Mouse (Mus musculus) liver, embryonic 11.5 days (tissue): ENCODE data around the gene Platr17. TPM values are rescaled to one million over a fixed set of nuclear protein-coding genes. Genes with fewer than 3 reads are reported as not detected.
A peak's percentile ranks its signal among the peaks of the same experiment; 100 is the strongest.

Source experiments
- ATAC-seq: fragments of 200-750 bp; cut with Nextera tagmentation; replicated peaks from 2 replicates; pipeline ENCODE4 v1.8.0; 2017; ENCODE audit warnings: moderate number of reproducible peaks, mild to moderate bottlenecking, moderate TSS enrichment, moderate library complexity; ENCODE audit not compliant: low FRiP score
- DNase-seq: peaks from one replicate; pipeline ENCODE4 v3.0.0-alpha.2; 2017; ENCODE audit warnings: low spot score
- H3K27ac ChIP-seq: fragments of 300-500 bp; sonication (generic); 2 replicates; pipeline ENCODE4 v1.5.1; 2014; ENCODE audit warnings: mild to moderate bottlenecking, low read depth, low read length, control low read depth
- H3K27me3 ChIP-seq: fragments of 300-500 bp; sonication (generic); replicated peaks from 2 replicates; pipeline ENCODE4 v1.6.1; 2014; ENCODE audit warnings: low read length, mixed read lengths; ENCODE audit not compliant: control insufficient read depth, insufficient read depth
- H3K36me3 ChIP-seq: fragments of 300-500 bp; sonication (generic); 2 replicates; pipeline ENCODE4 v1.6.1; 2014; ENCODE audit warnings: mild to moderate bottlenecking, low read length, moderate library complexity, mixed read lengths; ENCODE audit not compliant: control insufficient read depth, insufficient read depth
- H3K4me1 ChIP-seq: fragments of 300-500 bp; sonication (generic); replicated peaks from 2 replicates; pipeline ENCODE4 v1.6.1; 2014; ENCODE audit warnings: low read length, mixed read lengths; ENCODE audit not compliant: control insufficient read depth, insufficient read depth
- H3K4me2 ChIP-seq: fragments of 300-500 bp; sonication (generic); 2 replicates; pipeline ENCODE4 v1.6.1; 2014; ENCODE audit warnings: mild to moderate bottlenecking, control low read depth, moderate library complexity
- H3K4me3 ChIP-seq: fragments of 300-500 bp; sonication (generic); 2 replicates; pipeline ENCODE4 v1.5.1; 2014; ENCODE audit warnings: low read depth, low read length, control low read depth
- H3K9ac ChIP-seq: fragments of 300-500 bp; sonication (generic); 2 replicates; pipeline ENCODE4 v1.6.1; 2014; ENCODE audit warnings: low read depth, low read length, control low read depth
- H3K9me3 ChIP-seq: fragments of 300-500 bp; sonication (generic); 2 replicates; pipeline ENCODE4 v1.6.1; 2016; ENCODE audit warnings: low read length, inconsistent platforms, mixed read lengths; ENCODE audit not compliant: control insufficient read depth
- WGBS: fragments of 180-500 bp; shearing (Covaris S2); extraction: QIAGEN DNeasy Blood & Tissue Kit; methylation state at CpG from one replicate; pipeline ENCODE4 v1.1.7; 2014; 5-methylcytosine and 5-hydroxymethylcytosine counted together
- polyA plus RNA-seq: library from polyadenylated mRNA; unstranded; fragments of >200 nt; fragmentation: Nextera tagmentation; extraction: Ambion mirVana; gene quantifications from 2 replicates; pipeline ENCODE4 v1.2.1, GENCODE M21; 2014

Gene Platr17
- polyA plus RNA-seq, 1 experiment from 2014 or later = 2.2 TPM

GRCm38 (mm10) chr17:33920282-33921097 lies 15.6 kb downstream of the Platr17 start:
- WGBS = under 1% methylated on average over 36 of the region's 36 CpGs
- DNase-seq = peak; percentile 79
- H3K36me3 ChIP-seq = peaks cover 17% of the 10 kb centered on the region
- peak; percentile 22; the same call in 1 of the 2 replicates for ATAC-seq
- H3K27me3 ChIP-seq = no peaks in the 10 kb centered on the region
- peak overlapping the region; percentile 83 for H3K4me3 ChIP-seq
- 0 out of 2 replicates have a peak, but pooled peaks cover 2% of the 10 kb centered on the region for H3K9me3 ChIP-seq
- H3K27ac ChIP-seq = peak overlapping the region; percentile 91; the same call in 1 of the 2 replicates
- peaks cover 31% of the 10 kb centered on the region for H3K4me1 ChIP-seq
- H3K4me2 ChIP-seq = peak overlapping the region; percentile 100
- peak overlapping the region; percentile 86 for H3K9ac ChIP-seq

DNA sequence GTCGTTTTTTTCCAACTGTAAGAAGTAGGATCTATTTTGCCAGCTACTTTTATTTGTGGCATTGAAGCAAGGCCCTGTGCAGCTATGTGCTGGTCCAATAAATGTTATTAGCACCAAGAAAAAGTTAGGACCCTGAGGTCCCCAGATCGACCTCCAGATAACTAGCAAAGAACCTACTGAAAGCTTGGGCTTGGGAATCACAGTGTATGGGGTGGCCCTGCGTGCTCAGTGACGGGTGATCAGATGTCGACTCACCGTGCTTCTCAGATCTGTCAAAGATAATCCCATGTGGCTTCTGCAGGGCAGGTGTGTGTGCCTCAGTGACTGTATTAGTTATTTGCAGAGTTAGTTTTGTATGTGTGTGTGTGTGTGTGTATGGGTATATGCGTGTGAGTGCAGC lies 16.4 kb downstream of the Platr17 start:
- Histone ChIP-seq H3K4me2 (peak overlapping the region; percentile 100), H3K27me3 (no peaks in the 10 kb centered on the region), H3K36me3 (peaks cover 20% of the 10 kb centered on the region), H3K4me1 (peaks cover 31% of the 10 kb centered on the region), H3K9me3 (0 out of 2 replicates have a peak, but pooled peaks cover 2% of the 10 kb centered on the region), H3K4me3 (peak overlapping the region; percentile 83; the same call in 1 of the 2 replicates), H3K27ac (no peak overlapping the region), H3K9ac (no peak overlapping the region)
- WGBS = 82% methylated on average over 7 of the region's 7 CpGs
- DNase-seq (no peak), ATAC-seq (no peak)

DNA sequence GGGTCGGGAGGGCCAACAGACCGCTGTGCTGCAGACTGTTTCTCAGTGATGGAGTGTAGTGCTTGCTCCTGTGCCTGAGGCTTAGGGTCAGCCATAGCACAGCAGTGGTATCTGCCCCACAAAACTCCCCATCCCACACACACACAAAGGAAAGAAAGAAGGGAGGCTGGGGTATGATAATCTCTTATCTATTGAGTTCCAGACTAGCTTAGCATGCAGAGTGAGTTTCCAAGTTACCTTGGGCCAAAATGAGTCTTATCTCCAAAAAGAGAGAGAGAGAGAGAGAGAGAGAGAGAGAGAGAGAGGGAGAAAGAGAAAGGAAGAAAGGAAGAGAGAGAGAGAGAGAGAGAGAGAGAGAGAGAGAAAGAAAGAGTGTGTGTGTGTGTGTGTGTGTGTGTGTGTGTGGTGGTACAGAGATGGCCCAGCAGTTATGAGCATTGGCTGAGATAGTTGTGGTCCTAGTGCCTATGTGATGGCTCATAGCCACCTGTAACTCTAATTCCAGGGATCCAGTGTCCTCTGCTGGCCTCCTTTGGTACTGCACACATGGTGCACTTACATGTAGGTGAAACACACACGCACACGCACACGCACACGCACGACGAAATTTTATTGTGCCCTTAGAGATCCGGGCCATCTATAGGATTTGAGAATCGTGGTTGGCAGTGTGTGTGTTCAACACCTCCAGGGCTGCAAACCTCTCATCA lies 19.8 kb downstream of the Platr17 start:
- ATAC-seq (peak; percentile 46), DNase-seq (no peak)
- Histone ChIP-seq H3K4me1 (peaks cover 23% of the 10 kb centered on the region), H3K9me3 (no peaks in the 10 kb centered on the region), H3K27me3 (no peaks in the 10 kb centered on the region), H3K27ac (peak overlapping the region; percentile 59), H3K9ac (no peak overlapping the region), H3K4me3 (peak overlapping the region; percentile 7; the same call in 1 of the 2 replicates), H3K4me2 (peak overlapping the region; percentile 29), H3K36me3 (peaks cover 9% of the 10 kb centered on the region; the same call in 1 of the 2 replicates)
- 75% methylated on average over 10 of the region's 10 CpGs for WGBS

DNA sequence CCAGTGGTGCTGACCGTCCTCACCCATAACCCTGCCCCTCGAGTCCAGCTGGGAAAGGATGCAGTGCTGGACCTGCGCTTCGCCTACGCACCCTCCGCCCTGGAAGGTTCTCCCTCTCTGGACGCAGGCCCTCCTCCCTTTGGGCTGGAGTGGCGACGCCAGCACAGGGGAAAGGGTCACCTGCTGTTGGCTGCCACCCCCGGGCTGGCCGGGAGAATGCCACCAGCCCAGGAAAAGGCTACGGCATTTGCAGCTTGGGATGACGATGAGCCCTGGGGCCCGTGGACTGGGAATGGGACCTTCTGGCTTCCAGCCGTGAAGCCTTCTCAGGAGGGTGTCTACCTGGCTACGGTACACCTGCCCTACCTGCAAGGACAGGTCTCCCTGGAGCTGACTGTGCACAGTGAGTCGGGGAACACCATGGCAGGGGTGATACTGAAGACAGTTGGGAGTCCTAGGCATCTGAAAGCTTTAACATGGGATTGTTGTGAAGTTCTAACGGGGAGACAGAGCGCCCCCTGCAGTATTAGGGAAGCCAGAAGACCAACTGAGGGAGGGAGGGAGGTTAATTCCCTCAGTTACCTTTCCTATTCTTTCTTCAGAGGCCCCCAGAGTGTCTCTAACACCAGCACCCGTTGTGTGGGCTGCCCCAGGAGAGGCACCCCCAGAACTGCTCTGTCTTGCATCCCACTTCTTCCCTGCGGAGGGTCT lies 20.6 kb downstream of the Platr17 start:
- no peak overlapping the region for H3K9ac ChIP-seq
- H3K27ac ChIP-seq = peak overlapping the region; percentile 4; the same call in 1 of the 2 replicates

GRCm38 (mm10) chr17:33926207-33926932 lies 21.4 kb downstream of the Platr17 start:
- H3K36me3 ChIP-seq = peaks cover 9% of the 10 kb centered on the region; the same call in 1 of the 2 replicates
- 0 out of 2 replicates have a peak overlapping the region, but pooled peaks have one; percentile 14 for H3K4me3 ChIP-seq
- H3K27me3 ChIP-seq = no peaks in the 10 kb centered on the region
- no peak overlapping the region for H3K27ac ChIP-seq
- H3K4me2 ChIP-seq = no peak overlapping the region; the same call in 1 of the 2 replicates
- no peak for DNase-seq
- ATAC-seq = no peak
- no peaks in the 10 kb centered on the region for H3K9me3 ChIP-seq
- 81% methylated on average over 17 of the region's 17 CpGs for WGBS
- peaks cover 29% of the 10 kb centered on the region for H3K4me1 ChIP-seq
- H3K9ac ChIP-seq = no peak overlapping the region

More for the DNA sequence above, 20.6 kb downstream of the Platr17 start:
- H3K4me1 ChIP-seq = peaks cover 25% of the 10 kb centered on the region
- H3K27me3 ChIP-seq = no peaks in the 10 kb centered on the region
- H3K36me3 ChIP-seq = peaks cover 9% of the 10 kb centered on the region; the same call in 1 of the 2 replicates
- ATAC-seq (no peak), DNase-seq (no peak)
- 84% methylated on average over 21 of the region's 21 CpGs for WGBS
- H3K4me3 ChIP-seq = 0 out of 2 replicates have a peak overlapping the region, but pooled peaks have one; percentile 14
- H3K4me2 ChIP-seq = no peak overlapping the region
- H3K9me3 ChIP-seq = no peaks in the 10 kb centered on the region

DNA sequence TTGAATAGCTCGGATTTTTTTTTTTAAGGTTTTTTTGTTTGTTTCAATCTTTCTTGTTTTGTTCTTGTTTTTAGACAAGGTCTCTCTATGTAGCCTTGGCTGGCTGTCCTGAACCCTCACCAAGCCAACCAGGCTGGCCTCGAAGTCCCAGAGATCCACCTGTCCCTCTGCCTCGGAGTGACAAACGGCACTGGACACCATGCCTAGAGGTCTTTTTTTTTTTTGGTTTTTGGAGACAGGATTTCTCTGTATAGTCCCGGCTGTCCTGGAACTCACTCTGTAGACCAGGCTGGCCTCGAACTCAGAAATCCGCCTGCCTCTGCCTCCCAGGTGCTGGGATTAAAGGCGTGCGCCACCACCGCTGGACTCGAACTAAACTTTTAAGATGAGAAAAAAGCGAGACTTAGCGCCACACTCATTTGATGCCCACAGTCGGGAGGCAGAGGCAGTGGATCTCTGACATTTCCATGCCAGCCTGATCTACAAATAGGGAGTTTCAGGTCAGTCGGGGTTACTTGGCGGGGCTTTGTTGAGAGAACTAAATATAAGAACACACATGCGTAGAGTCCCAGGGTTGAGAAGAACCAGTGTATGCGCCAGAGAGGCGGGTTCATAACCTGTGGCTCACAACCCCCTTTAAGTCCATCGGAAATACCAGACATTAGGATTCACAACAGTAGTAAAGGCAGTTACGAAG lies 23.5 kb downstream of the Platr17 start:
- Histone ChIP-seq H3K9me3 (no peaks in the 10 kb centered on the region), H3K4me2 (peak overlapping the region; percentile 99), H3K27me3 (no peaks in the 10 kb centered on the region), H3K27ac (no peak overlapping the region), H3K36me3 (peaks cover 9% of the 10 kb centered on the region; the same call in 1 of the 2 replicates), H3K4me1 (peaks cover 30% of the 10 kb centered on the region), H3K9ac (peak overlapping the region; percentile 92), H3K4me3 (peak overlapping the region; percentile 91)
- no peak for ATAC-seq
- WGBS = 57% methylated on average over 21 of the region's 21 CpGs
- no peak for DNase-seq

- Histone ChIP-seq H3K36me3 (peaks cover 11% of the 10 kb centered on the region; the same call in 1 of the 2 replicates), H3K4me2 (peak within 1 kb of the TSS; percentile 99), H3K9me3 (no peaks in the 10 kb centered on the region), H3K27me3 (no peaks in the 10 kb centered on the region), H3K9ac (peak within 1 kb of the TSS; percentile 92), H3K4me3 (peak within 1 kb of the TSS; percentile 91), H3K27ac (peak within 1 kb of the TSS; percentile 98), H3K4me1 (peaks cover 19% of the 10 kb centered on the region)
- WGBS = under 1% methylated on average over 75 of the region's 80 CpGs
- DNase-seq (peak; percentile 94), ATAC-seq (peak; percentile 77)
Measured at GRCm38 (mm10) chr17:33929371-33930279, 24.7 kb downstream of the Platr17 start, which contains the start of gene Rgl2. Gene Rgl2 (plus strand): TSS chr17:33929543.
